ENCODE assay signal across 17 mouse cellular contexts in the genomic region with DNA sequence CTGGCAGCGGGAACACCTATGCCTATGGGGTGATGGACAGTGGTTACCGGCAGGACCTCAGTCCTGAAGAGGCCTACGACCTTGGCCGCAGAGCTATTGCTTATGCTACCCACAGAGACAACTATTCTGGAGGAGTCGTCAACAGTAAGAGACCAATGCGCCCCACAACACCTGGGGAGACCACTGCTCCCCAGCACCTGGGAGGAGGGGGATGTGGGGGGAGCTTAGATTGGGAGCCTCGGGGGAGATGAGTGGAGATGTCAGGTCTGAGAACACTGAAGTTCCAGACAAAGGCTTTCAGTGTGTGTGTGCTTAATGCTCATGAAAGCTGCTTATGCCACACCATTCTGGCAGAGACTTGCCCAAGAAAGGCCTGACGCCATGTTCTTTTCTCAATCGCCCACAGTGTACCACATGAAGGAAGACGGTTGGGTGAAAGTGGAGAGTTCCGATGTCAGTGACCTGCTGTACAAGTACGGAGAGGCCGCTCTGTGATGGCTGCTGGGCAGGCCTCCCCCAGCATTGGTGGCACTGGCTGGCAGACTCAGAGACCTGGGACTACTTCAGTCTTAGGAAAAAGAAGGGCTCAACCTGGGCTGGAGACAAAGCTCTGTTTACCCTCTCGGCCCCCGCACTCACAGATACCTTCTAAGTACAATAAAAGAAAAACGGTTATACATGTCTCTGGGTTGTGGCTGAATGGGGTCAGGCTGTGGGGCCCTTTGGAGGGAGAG. TPM values are rescaled to one million over a fixed set of nuclear protein-coding genes. Genes with fewer than 3 reads are reported as not detected.
"Had no signal": no experiment of that assay in that cellular context is flagged by ENCODE, and none has a peak within 500 bp of the region (broad histone marks: within the 10 kb centered on the region; RNA-seq: fewer than 3 reads in every experiment).

No protein-coding gene starts in this region.

- H3K27ac ChIP-seq: kidney, embryonic 15.5 days; left cerebral cortex, adult 2 months; limb, embryonic 15.5 days; liver, embryonic 12.5 days; midbrain, embryonic 15.5 days; neural tube, embryonic 13.5 days had no signal

- H3K36me3 ChIP-seq: kidney, embryonic 15.5 days; limb, embryonic 15.5 days; liver, embryonic 12.5 days; midbrain, embryonic 15.5 days; neural tube, embryonic 13.5 days had no signal

- H3K4me3 ChIP-seq: kidney, embryonic 15.5 days; left cerebral cortex, adult 2 months; limb, embryonic 15.5 days; liver, embryonic 12.5 days; megakaryocyte, embryonic 14.5 days; midbrain, embryonic 15.5 days; neural tube, embryonic 13.5 days had no signal

- DNase-seq: kidney, adult 2 months; kidney, postnatal 14 days; lung, embryonic 14.5 days; lung, postnatal 10 days; lung, postnatal 4 days; retina, postnatal 1 day; right cerebral cortex, postnatal 4 days; spleen, adult 18-20 months had no signal

RNA-seq across cellular contexts. Expression of a gene that starts 37.8 kb away (rescaled TPM):
- polyA plus RNA-seq: limb, embryonic 11.5 days; limb, embryonic 15.5 days; lung, embryonic 14.5 days; midbrain, embryonic 11.5 days; neural tube, embryonic 13.5 days had no signal
